Mouse (Mus musculus): ENCODE data around the gene Zfp872.
A peak's percentile ranks its signal among the peaks of the same experiment; 100 is the strongest.
"Not testable (repeated sequence)": the region's sequence is repeated elsewhere in the genome, so short reads cannot be mapped to it uniquely, and the experiment has no call there.

Gene Zfp872

GRCm38 (mm10) chr9:22188025-22188611, at the start of gene Zfp872:
Gene Zfp872, plus strand, starts transcription at chr9:22188090.
- DNase-seq (ENCODE audit: low spot score in 2 of 2): peak; percentile 15 to 23

- DNase-seq (ENCODE audit: low spot score in 2 of 2): no peak
These were observed 49.4 kb upstream of the Zfp872 start for GRCm38 (mm10) chr9:22138480-22138879.

DNA sequence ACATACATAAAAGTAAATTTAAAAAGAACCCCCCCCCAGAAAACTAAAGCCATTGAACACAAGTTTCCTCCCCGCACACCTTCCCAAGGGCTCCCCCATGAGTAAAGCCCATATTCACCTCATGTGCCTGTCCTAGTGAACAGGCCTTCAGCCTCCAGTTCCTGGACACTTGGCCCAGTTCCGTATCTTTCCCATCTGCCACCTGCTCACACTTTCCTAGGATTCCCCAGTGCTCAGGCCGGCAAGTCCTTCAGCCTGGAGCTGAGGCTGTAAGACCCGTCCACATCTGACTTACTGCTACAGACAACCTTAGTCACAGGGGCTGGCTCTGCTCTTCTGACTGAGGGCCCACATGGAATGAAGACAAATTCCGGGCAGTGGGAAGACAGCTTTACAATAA, 48.1 kb upstream of the Zfp872 start:
- DNase-seq (ENCODE audit: low spot score in 2 of 2): no peak

DNA sequence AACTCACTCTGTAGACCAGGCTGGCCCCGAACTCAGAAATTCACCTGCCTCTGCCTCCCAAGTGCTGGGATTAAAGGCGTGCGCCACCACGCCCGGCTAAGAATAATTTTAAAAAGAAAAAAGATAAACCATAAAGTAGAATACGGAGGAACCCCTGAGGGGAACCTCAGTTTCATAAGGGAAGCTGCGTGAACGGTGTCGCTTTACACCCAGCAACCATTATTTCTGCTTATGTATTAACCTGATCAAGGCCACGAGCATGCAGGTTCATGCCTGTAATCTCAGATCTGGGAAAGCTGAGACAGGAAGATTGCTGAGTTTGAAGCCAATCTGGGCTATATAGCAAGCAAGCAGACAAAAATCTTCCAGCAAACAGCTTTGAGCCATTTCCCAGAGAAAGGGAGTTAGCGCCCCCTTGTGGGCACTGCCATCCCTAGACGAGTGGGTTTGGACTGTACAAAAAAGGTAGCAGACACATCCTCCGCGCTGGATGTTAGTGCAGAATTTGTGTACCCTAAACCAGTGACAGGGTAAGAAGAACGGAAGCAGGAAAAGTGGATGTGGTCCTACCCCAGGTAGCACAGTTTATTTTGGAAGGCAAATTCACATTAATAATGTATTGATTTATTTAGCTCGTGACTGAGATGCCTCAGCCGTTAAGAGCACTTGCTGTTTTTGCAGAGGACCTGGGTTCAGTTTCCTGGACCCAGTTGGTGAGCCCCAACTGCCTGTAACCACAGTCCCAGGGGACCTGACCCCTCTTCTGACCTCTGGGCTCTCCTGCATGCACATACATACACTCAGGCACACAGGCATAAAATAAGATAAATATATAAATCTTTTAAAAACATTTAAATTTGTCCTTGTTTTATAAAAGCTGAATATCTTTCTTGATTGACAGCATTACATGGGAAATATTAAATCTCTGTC, 44.5 kb upstream of the Zfp872 start:
- peak; percentile 72 to 90 for DNase-seq (ENCODE audit: low spot score in 2 of 2)

DNA sequence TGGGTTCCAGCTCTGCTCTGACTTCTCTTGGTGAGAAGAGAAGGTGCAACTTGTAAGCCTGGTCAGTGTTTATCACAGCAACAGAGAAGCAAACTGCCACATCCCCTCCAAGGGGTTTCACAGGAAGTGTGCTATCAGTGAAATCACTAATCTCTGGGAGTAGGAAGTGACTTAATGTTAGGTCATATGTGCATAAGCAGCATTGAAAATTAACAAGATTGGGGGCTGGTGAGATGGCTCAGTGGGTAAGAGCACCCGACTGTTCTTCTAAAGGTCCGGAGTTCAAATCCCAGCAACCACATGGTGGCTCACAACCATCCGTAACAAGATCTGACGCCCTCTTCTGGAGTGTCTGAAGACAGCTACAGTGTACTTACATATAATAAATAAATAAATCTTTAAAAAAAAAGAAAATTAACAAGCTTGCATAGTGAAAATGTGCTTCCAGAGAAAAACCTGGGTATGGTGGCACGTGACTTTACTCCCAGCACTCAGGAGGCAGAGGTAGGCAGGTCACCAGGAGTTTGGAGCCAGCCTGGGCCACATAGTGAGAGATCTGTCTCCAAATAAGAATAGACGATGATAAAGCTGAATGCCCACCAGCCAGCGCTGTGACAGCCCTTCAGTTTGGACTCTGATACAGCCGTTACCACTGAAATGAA, 43.5 kb upstream of the Zfp872 start:
- DNase-seq (ENCODE audit: low spot score in 2 of 2): no peak

GRCm38 (mm10) chr9:22149426-22150248, 38.3 kb upstream of the Zfp872 start:
- no peak for DNase-seq (ENCODE audit: low spot score in 2 of 2)

DNA sequence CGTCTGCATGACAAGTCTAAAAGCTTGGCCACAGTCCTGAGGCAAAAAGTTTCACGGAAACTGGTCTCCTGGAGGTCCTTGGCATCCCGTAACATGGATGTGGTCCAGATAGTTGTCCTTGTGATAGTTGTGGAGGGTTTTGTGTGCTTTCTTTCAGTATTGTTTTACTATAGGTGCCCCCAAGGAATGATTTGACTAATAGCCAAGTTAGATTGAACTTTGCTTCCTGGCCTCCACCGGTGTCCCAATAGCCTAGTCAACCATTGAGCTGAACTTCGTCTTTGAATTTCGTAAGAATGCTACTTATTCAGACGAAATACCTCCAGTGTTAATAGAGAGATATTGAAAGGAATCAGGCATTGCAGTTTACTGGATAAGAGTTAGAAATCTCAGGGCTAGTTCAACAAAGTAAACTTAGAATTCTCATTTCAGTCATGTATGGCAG, 37.6 kb upstream of the Zfp872 start:
- not testable (repeated sequence) for DNase-seq (ENCODE audit: low spot score in 2 of 2)

DNA sequence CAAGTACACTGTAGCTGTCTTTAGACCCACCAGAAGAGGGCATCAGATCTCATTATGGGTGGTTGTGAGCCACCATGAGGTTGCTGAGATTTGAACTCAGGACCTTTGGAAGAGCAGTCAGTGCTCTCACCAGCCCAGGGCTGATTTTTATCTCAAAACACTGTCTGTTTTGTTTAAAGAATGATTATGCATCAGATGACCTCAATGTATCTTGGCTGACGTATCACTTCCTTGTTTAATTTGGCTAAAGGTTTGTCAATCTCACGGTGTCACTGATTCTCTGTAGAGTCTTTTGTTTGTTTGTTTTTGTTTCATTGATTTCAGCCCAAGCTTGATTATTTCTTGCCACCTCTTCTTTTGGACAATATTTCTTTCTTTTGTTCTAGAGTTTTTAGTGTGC, 36.9 kb upstream of the Zfp872 start:
- no peak for DNase-seq (ENCODE audit: low spot score in 2 of 2)

DNA sequence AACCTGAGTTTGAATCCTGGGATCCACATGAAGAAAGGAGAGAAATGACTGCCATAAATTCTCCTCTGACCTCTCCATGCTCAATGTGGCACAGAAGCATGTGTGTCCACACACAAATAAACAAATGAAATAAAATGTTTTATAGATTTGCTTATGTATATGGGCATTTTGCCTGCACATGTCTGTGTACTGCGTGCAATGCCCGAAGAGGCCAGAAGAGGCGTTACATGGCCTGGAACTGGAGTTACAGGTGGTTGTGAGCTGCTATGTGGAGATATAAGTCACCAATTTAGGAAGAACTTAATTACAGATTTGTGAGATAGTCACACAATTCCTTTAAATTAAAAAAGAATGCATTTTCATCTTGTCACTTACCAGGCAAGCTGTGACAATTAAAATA, 34.1 kb upstream of the Zfp872 start:
- no peak for DNase-seq (ENCODE audit: low spot score in 2 of 2)

DNA sequence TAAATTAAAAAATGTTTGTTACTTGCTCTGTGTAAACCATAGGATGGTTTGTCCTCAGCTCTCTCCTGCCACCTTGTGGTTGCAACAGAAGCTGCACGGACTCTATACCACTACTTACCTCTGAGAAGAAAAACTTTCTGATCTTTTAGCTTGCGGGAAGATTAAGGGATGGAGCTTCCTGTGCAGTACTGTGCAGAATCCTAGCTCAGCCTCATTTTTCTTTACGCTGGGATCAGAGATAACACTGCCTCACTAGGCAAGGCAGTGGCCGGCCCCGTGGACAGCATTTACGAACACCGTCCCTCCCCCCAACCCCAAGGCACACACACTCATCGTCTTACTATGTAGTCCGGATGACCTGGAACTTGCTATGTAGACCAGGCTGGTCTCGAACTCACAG, 32.3 kb upstream of the Zfp872 start:
- DNase-seq (ENCODE audit: low spot score in 2 of 2): peak in 1 of 2 experiments; percentile 56

- DNase-seq (ENCODE audit: low spot score in 2 of 2): peak; percentile 95 to 97
These were observed 31.2 kb upstream of the Zfp872 start, which contains the start of gene Pigyl for GRCm38 (mm10) chr9:22156497-22157245. Gene Pigyl, plus strand, starts transcription at chr9:22156846.

DNA sequence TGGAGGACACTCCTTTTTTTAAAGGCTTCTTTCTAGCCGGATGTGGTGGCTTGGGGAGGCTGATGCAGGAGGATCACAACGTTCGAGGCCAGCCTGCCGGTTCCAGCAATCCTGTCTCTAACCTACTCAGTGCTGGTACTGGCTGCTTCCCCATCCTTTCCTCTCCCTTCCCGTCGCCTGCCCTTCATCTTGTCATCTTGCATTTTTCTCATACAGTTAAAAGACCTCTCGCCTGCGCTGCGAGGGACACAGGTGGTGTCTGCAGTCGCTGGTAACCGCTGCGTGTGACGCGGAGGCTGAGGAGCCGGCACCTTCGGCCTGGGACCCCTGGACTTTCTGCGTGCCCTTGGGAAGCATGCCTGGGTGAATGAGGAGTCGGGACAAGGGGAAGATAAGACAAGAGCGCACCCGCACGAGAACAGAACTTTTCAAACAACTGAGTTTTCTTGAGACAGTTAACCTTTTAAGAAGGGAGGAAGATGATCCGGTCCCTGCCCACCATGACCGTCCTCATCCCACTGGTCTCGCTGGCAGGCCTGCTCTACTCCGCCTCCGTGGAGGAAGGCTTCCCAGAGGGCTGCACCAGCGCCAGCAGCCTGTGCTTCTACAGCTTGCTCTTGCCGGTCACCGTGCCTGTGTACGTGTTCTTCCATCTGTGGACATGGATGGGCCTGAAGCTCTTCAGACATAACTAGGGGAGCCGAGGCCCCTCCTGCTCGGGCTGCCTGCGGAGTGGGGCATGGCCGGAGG, 30.2 kb upstream of the Zfp872 start:
- DNase-seq (ENCODE audit: low spot score in 2 of 2): peak in 1 of 2 experiments; percentile 6

DNA sequence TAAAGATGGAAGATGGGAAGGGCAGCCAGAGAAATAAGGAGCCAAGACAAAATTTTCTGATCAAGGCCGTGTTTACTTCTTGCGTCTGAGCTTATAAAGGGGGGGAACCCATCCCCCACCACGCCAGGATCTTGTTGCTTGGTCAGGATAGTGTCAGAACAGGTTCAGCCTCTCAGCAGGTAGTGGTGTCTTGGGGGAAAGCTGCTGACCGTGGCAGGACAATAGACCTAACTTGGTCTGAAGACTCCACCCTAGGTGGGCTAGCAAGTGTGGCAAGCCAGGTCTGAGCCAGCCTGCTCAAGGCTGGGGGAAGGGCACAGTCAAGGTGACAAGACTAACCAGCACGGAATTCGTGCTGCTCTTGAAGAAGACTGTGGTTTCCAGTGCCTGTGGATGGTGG, 26.6 kb upstream of the Zfp872 start:
- no peak for DNase-seq (ENCODE audit: low spot score in 2 of 2)

DNA sequence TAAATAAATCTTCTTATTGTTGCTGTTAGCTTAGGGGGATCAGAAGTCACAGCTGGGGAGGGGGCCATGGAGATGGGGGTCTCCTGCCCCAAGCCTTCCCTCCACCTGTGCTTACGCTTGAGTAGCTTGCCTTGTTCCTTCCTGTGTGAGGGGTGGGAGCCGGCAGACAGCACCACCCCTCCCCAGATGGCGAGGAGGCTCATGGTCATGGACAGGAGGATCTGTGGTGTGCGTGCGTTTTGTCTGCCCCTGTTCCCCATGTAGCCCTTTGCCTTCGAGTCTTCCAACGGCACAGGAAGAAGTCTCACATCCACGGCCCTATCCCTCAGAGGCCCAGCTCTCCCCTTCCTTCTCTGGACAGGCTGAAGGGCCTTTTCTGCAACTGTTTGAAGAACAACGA, 25.6 kb upstream of the Zfp872 start:
- DNase-seq (ENCODE audit: low spot score in 2 of 2): no peak

DNA sequence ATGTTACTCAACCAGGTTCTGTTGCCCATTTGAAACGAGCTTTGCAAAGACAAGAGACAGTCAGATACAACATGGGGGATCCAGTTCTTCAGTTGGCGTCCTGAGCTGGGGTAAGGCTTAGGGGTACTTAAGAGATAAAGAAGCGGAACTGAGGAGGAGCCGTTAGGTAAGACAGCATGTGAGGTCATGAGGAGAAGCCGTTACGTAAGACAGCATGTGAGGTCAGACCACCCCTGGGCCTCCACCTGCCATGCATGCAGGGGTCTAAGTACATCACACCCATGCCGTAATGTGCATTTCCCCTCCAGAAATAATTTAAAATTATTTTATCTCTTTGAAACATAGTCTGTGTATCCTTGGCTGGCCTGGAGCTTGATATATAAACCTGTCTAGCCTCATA, 25.0 kb upstream of the Zfp872 start:
- DNase-seq (ENCODE audit: low spot score in 2 of 2): no peak

DNA sequence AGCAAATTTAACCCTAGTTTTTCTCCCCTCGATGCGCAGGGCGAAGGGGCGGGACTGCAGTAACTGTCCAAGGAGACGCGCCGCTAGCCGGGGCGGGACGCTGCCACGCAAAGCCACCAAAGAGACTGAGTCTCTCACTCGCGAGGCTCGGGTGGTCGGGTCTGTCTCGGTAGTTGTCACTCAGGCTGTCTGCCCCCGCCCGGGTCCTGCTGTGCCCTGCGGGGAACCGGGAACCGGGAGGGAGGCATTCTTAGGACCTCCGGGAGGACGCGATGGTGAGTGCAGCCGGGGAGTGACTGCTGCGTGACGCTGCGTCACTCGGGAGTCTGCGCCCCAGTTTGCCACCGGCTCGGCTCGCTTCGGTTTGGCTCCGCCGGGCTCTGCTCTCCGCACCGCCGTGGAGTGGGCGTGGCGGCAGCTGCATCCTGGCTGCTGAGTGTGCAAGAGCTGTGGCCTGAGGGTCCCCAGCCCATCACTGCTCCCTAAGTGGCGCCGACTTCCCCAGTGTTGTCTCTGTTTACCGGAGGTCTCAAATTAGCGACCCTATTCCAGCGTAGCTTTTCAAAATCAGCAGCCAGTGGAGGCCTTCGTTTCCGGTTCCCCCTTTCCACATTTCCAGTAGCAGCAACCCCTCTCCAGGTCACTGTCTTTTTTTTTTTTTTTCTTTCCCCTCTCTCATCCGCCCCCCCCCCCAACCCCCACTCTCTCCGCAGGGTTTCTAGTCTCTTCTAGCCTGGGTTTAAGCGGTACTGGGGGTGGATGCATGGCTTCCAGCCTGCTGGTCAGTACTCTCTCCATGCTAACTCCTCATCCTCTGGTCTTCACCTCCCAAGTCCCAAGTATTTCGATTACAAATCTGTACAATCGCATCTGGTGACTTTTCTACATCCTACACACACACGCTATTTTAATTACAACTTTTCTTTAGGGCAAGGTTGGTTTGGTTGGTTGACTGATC, 22.9 kb upstream of the Zfp872 start:
- DNase-seq (ENCODE audit: low spot score in 2 of 2): peak; percentile 21 to 46

GRCm38 (mm10) chr9:22165964-22166363, 21.9 kb upstream of the Zfp872 start:
- DNase-seq (ENCODE audit: low spot score in 2 of 2): no peak

GRCm38 (mm10) chr9:22166686-22167085, 21.2 kb upstream of the Zfp872 start:
- DNase-seq (ENCODE audit: low spot score in 2 of 2): no peak

DNA sequence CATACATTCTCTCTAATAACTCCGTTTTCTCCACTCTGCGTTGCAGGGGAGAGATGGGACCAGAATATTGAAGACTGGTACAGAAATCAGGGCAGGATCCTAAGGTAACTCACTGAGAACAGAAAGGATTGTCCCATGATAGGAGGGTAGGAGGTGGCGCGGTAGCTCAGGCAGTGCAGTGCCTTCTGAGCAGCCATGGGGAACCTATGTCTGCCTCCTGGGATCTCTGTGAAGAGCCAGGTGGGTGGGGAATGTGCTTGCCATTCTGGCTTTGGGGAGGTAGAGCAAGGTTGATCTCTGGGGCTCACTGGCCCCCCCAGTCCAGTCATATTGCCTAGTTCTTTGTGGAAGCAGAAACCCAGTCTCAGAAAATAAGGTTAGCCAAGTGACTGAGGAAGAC, 20.1 kb upstream of the Zfp872 start:
- no peak for DNase-seq (ENCODE audit: low spot score in 2 of 2)

Data from frontal cortex, postnatal 14 days (tissue).